Mouse (Mus musculus) forebrain, embryonic 12.5 days (tissue): ENCODE measurements around the gene Gm17571. TPM values are rescaled to one million over a fixed set of nuclear protein-coding genes. Genes with fewer than 3 reads are reported as not detected.

Experiments used
- ATAC-seq: fragments of 200-750 bp; cut with Nextera tagmentation; 2 replicates; pipeline ENCODE4 v1.8.0; 2017; ENCODE audit warnings: moderate TSS enrichment; ENCODE audit not compliant: low FRiP score
- H3K27ac ChIP-seq: fragments of 300-500 bp; sonication (generic); 2 replicates; pipeline ENCODE4 v1.5.1; 2016; ENCODE audit warnings: mild to moderate bottlenecking
- H3K27me3 ChIP-seq: fragments of 300-500 bp; sonication (generic); 2 replicates; pipeline ENCODE4 v1.6.1; 2016; ENCODE audit warnings: mild to moderate bottlenecking
- H3K36me3 ChIP-seq: fragments of 300-500 bp; sonication (generic); replicated peaks from 2 replicates; pipeline ENCODE4 v1.6.1; 2016; ENCODE audit warnings: mild to moderate bottlenecking
- H3K4me1 ChIP-seq: fragments of 300-500 bp; sonication (generic); 2 replicates; pipeline ENCODE4 v1.6.1; 2016
- H3K4me2 ChIP-seq: fragments of 300-500 bp; sonication (generic); 2 replicates; pipeline ENCODE4 v1.6.1; 2016; ENCODE audit warnings: mild to moderate bottlenecking, moderate library complexity
- H3K4me3 ChIP-seq: fragments of 300-500 bp; sonication (generic); replicated peaks from 2 replicates; pipeline ENCODE4 v1.5.1; 2016; ENCODE audit warnings: mild to moderate bottlenecking
- H3K9ac ChIP-seq: fragments of 300-500 bp; sonication (generic); 2 replicates; pipeline ENCODE4 v1.6.1; 2016; ENCODE audit warnings: mild to moderate bottlenecking
- H3K9me3 ChIP-seq: fragments of 300-500 bp; sonication (generic); 2 replicates; pipeline ENCODE4 v1.6.1; 2016
- WGBS: fragments of 180-500 bp; shearing (Covaris S2); methylation state at CpG from one replicate; pipeline ENCODE4 v1.1.7; 2016; 5-methylcytosine and 5-hydroxymethylcytosine counted together
- polyA plus RNA-seq: library from polyadenylated mRNA; unstranded; fragments of >200 nt; fragmentation: Nextera tagmentation; extraction: Ambion mirVana; gene quantifications from 2 replicates; pipeline ENCODE4 v1.2.1, GENCODE M21; 2016

Gene Gm17571
- polyA plus RNA-seq, 1 experiment from 2014 or later = not detected

- Histone ChIP-seq H3K4me2 (no peak overlapping the region), H3K9me3 (no peaks in the 10 kb centered on the region)
Observed at GRCm38 (mm10) chr9:13446236-13446635, 317 bp downstream of the Gm17571 start.

GRCm38 (mm10) chr9:13443484-13444211, 2.9 kb downstream of the Gm17571 start:
- Histone ChIP-seq H3K4me1 (peaks cover 6% of the 10 kb centered on the region; the same call in 1 of the 2 replicates), H3K27ac (no peak overlapping the region), H3K36me3 (no peaks in the 10 kb centered on the region), H3K4me2 (no peak overlapping the region), H3K4me3 (no peak overlapping the region), H3K9me3 (no peaks in the 10 kb centered on the region), H3K27me3 (no peaks in the 10 kb centered on the region), H3K9ac (no peak overlapping the region)
- 67% methylated on average over 1 of the region's 1 CpGs for WGBS
- ATAC-seq = no peak

More at GRCm38 (mm10) chr9:13446236-13446635, 317 bp downstream of the Gm17571 start:
- no peak for ATAC-seq
- peaks cover under 1% of the 10 kb centered on the region for H3K4me1 ChIP-seq
- no peak overlapping the region for H3K4me3 ChIP-seq
- no peaks in the 10 kb centered on the region for H3K36me3 ChIP-seq
- WGBS = 92% methylated on average over 1 of the region's 1 CpGs
- H3K27me3 ChIP-seq = no peaks in the 10 kb centered on the region
- no peak overlapping the region for H3K9ac ChIP-seq
- H3K27ac ChIP-seq = no peak overlapping the region

GRCm38 (mm10) chr9:13442012-13442735, 4.4 kb downstream of the Gm17571 start:
- H3K4me1 ChIP-seq = peaks cover 6% of the 10 kb centered on the region; the same call in 1 of the 2 replicates
- no peak overlapping the region for H3K9ac ChIP-seq
- H3K27ac ChIP-seq = no peak overlapping the region
- 92% methylated on average over 13 of the region's 13 CpGs for WGBS
- H3K4me3 ChIP-seq = no peak overlapping the region
- ATAC-seq = no peak
- H3K4me2 ChIP-seq = no peak overlapping the region
- H3K27me3 ChIP-seq = no peaks in the 10 kb centered on the region
- H3K9me3 ChIP-seq = no peaks in the 10 kb centered on the region
- H3K36me3 ChIP-seq = no peaks in the 10 kb centered on the region

- Histone ChIP-seq H3K4me2 (no peak overlapping the region), H3K4me3 (no peak overlapping the region), H3K9me3 (no peaks in the 10 kb centered on the region), H3K27ac (no peak overlapping the region), H3K4me1 (peaks cover 6% of the 10 kb centered on the region; the same call in 1 of the 2 replicates), H3K36me3 (0 out of 2 replicates have a peak, but pooled peaks cover 3% of the 10 kb centered on the region), H3K9ac (no peak overlapping the region), H3K27me3 (no peaks in the 10 kb centered on the region)
- WGBS = 54% methylated on average over 6 of the region's 6 CpGs
- ATAC-seq = no peak
Observed at GRCm38 (mm10) chr9:13440911-13441310, 5.6 kb downstream of the Gm17571 start.

- Histone ChIP-seq H3K27ac (no peak overlapping the region), H3K36me3 (0 out of 2 replicates have a peak, but pooled peaks cover 3% of the 10 kb centered on the region), H3K9me3 (no peaks in the 10 kb centered on the region), H3K9ac (no peak overlapping the region), H3K4me3 (no peak overlapping the region), H3K4me2 (no peak overlapping the region), H3K4me1 (no peaks in the 10 kb centered on the region; the same call in 1 of the 2 replicates), H3K27me3 (no peaks in the 10 kb centered on the region)
- no peak for ATAC-seq
- 88% methylated on average over 6 of the region's 6 CpGs for WGBS
Observed at GRCm38 (mm10) chr9:13433501-13434090, 13.0 kb downstream of the Gm17571 start.

GRCm38 (mm10) chr9:13431646-13432045, 14.9 kb downstream of the Gm17571 start:
- H3K4me1 ChIP-seq = peaks cover 12% of the 10 kb centered on the region
- 0 out of 2 replicates have a peak, but pooled peaks cover 3% of the 10 kb centered on the region for H3K36me3 ChIP-seq
- no peaks in the 10 kb centered on the region for H3K27me3 ChIP-seq
- no peak overlapping the region for H3K4me2 ChIP-seq
- no peak overlapping the region for H3K4me3 ChIP-seq
- no peak overlapping the region for H3K27ac ChIP-seq
- H3K9ac ChIP-seq = no peak overlapping the region
- 95% methylated on average over 3 of the region's 3 CpGs for WGBS
- no peaks in the 10 kb centered on the region for H3K9me3 ChIP-seq
- no peak for ATAC-seq

GRCm38 (mm10) chr9:13430744-13431143, 15.8 kb downstream of the Gm17571 start:
- Histone ChIP-seq H3K27me3 (no peaks in the 10 kb centered on the region), H3K27ac (no peak overlapping the region)
- no peak for ATAC-seq

GRCm38 (mm10) chr9:13430302-13430701, 16.3 kb downstream of the Gm17571 start:
- peaks cover 25% of the 10 kb centered on the region for H3K4me1 ChIP-seq
- 91% methylated on average over 6 of the region's 6 CpGs for WGBS
- no peak overlapping the region for H3K9ac ChIP-seq
- H3K27ac ChIP-seq = no peak overlapping the region
- H3K4me2 ChIP-seq = no peak overlapping the region
- H3K36me3 ChIP-seq = no peaks in the 10 kb centered on the region
- no peak for ATAC-seq
- no peaks in the 10 kb centered on the region for H3K9me3 ChIP-seq
- no peak overlapping the region for H3K4me3 ChIP-seq
- no peaks in the 10 kb centered on the region for H3K27me3 ChIP-seq

More at GRCm38 (mm10) chr9:13430744-13431143, 15.8 kb downstream of the Gm17571 start:
- Histone ChIP-seq H3K4me1 (peaks cover 21% of the 10 kb centered on the region), H3K36me3 (no peaks in the 10 kb centered on the region), H3K9ac (no peak overlapping the region), H3K4me2 (no peak overlapping the region), H3K4me3 (no peak overlapping the region), H3K9me3 (no peaks in the 10 kb centered on the region)

- H3K4me3 ChIP-seq = no peak overlapping the region
- H3K9ac ChIP-seq = no peak overlapping the region
- no peaks in the 10 kb centered on the region for H3K36me3 ChIP-seq
- no peak overlapping the region for H3K4me2 ChIP-seq
- H3K4me1 ChIP-seq = peaks cover 32% of the 10 kb centered on the region
- H3K9me3 ChIP-seq = no peaks in the 10 kb centered on the region
- no peaks in the 10 kb centered on the region for H3K27me3 ChIP-seq
- H3K27ac ChIP-seq = no peak overlapping the region
- WGBS = 73% methylated on average over 2 of the region's 2 CpGs
- ATAC-seq = no peak
Observed at GRCm38 (mm10) chr9:13429477-13430125, 17.0 kb downstream of the Gm17571 start.

- Histone ChIP-seq H3K9ac (0 out of 2 replicates have a peak overlapping the region, but pooled peaks have one; percentile 12), H3K4me2 (peak overlapping the region; percentile 40), H3K27me3 (no peaks in the 10 kb centered on the region), H3K4me3 (peak overlapping the region; percentile 7; the same call in 1 of the 2 replicates), H3K9me3 (no peaks in the 10 kb centered on the region), H3K27ac (peak overlapping the region; percentile 87), H3K36me3 (no peaks in the 10 kb centered on the region), H3K4me1 (peaks cover 40% of the 10 kb centered on the region)
- WGBS = 13% methylated on average over 7 of the region's 7 CpGs
- peak; percentile 95 for ATAC-seq
Observed at GRCm38 (mm10) chr9:13425031-13425940, 21.3 kb downstream of the Gm17571 start.

GRCm38 (mm10) chr9:13414230-13414766, 32.3 kb downstream of the Gm17571 start:
- peaks cover 7% of the 10 kb centered on the region for H3K36me3 ChIP-seq
- H3K4me2 ChIP-seq = no peak overlapping the region
- H3K9ac ChIP-seq = no peak overlapping the region
- no peaks in the 10 kb centered on the region for H3K4me1 ChIP-seq
- no peak for ATAC-seq
- H3K27ac ChIP-seq = no peak overlapping the region
- no peaks in the 10 kb centered on the region for H3K27me3 ChIP-seq
- no peak overlapping the region for H3K4me3 ChIP-seq
- H3K9me3 ChIP-seq = no peaks in the 10 kb centered on the region
